Mouse (Mus musculus) central nervous system, embryonic 14 days (tissue): ENCODE results near the gene Mrps34. TPM values are rescaled to one million over a fixed set of nuclear protein-coding genes. Genes with fewer than 3 reads are reported as not detected.

Experiments
- polyA plus RNA-seq: library from polyadenylated mRNA; depleted of rRNA; stranded (reverse); fragments of >200 nt; gene quantifications from 2 replicates; pipeline ENCODE4 v1.2.3, GENCODE M21; 2012; rRNA removed

The Mrps34 gene
- 107 and 108 TPM in 2 replicates for polyA plus RNA-seq

DNA sequence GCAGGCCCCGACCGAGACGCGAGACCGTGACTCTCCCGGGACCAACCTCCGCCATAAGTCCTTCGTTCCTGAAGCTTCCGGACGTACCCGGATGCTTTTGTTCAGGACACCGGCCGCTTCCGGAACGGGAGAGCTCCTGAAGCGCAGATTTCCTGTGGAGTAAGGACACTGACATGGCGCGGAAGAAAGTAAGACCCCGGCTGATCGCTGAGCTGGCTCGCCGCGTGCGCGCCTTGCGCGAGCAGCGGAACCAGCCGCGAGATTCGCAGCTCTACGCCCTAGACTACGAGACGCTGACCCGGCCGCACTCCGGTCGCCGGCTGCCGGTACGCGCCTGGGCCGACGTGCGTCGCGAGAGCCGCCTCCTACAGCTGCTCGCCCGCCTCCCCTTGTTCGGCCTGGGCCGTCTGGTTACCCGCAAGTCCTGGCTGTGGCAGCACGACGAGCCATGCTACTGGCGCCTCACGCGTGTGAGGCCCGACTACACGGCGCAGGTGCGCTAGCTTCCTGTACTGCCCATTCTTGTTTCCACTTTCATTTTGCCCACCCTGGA, at the start of gene Mrps34, which contains the start of gene Eme2:
Gene Mrps34 (plus strand): TSS at position 122 of the 553 bp plus-strand sequence.
Gene Eme2 (minus strand): TSS at position 93 of the 553 bp plus-strand sequence.

DNA sequence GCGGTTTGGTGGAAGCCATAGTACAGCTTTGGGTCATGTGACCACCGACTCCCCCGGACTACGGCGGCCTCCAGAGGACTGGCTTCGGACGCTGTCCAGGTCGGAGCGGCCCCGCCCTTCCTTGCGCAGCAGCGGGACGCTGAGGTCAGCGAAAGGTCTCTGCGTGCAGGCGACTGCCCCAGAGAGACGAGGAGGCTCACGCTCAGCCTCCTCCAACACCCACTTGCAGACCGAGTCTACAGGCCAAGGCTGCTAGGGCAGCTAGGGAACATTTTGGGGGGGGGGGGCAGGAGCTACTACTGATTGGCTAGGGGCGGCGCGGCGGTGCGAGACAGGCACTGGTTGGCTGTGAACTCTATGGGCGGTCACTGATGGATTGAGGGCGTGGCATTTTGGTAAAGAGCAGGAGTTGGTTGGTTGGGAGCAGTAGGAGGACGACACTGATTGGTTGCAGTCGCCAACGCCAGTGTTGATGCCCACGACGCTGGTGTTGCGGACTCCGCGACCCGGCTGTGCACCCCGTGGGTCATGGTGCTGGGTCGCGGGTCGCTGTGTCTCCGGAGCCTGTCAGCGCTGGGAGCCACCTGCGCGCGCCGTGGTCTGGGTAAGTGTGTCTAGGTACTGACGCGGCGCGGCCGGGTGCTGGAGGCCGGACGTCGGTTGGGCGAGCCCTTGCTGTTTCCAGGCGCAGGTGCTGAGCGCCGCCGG, 44.7 kb upstream of the Mrps34 start, which contains the start of gene Fahd1:
Gene Fahd1 (minus strand): TSS at position 300 of the 708 bp plus-strand sequence.

DNA sequence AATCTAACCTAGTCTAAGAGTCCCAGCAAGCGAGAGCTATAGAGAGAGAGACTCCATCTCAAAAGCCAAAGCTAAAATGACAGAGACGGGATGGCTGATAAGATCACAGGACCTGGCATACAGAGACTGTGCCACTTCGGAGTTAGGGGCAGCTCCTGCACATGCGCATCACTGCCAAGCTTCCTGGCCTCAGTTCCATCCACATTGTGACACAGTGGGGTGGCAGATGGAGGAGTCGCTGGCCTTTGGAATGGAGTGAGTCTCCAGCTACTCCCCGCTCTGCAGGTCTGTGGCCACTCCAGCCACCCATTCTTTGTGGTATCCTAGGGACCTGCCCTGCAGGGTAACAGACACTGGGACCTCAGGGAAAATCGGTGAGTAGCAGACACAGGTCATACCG, 29.1 kb upstream of the Mrps34 start, which contains the start of gene Igfals:
Gene Igfals (plus strand): TSS at position 222 of the 400 bp plus-strand sequence.

DNA sequence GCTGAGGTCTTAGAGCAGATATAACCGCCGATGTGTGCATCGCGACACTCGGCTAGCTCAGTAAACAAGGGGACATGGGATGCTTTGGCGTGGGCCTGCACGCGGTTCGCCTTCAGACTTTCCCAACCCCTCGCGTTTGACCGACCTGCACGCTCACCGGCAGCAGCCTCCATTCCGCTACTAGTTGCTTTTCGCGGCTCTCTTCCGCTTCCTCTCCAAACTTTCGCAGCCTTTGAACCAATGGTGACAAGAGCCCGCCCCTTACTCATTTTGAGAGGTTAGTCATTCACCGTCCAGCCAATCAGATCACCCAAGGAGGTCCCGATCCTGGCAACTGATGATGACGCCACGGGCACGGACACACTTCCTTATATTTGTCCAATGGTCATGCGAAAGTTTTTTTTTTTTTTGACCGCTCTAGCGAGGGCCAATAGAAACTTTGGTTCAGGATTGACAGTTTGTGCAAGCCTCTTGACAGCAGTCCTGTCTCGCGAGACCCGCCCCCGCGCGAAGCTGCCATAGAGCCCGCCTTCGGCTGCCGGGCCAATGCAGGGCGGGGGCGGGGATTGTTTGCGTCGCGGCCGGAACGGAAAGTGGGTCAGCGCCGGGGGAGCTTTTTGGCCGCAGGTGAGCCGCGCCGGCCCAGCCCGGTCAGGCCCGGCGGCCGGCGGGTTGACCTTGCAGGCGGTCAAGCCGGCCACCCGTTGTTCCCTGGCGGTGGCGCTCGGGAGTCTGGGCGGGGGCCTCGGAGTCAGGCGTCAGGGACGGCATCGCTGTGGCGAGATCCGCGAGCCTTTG, 8.6 kb upstream of the Mrps34 start, which contains the start of the genes Nubp2 and Spsb3:
Gene Nubp2 (minus strand): TSS at position 216 of the 798 bp plus-strand sequence.
Gene Spsb3 (plus strand): TSS at position 510 of the 798 bp plus-strand sequence.

DNA sequence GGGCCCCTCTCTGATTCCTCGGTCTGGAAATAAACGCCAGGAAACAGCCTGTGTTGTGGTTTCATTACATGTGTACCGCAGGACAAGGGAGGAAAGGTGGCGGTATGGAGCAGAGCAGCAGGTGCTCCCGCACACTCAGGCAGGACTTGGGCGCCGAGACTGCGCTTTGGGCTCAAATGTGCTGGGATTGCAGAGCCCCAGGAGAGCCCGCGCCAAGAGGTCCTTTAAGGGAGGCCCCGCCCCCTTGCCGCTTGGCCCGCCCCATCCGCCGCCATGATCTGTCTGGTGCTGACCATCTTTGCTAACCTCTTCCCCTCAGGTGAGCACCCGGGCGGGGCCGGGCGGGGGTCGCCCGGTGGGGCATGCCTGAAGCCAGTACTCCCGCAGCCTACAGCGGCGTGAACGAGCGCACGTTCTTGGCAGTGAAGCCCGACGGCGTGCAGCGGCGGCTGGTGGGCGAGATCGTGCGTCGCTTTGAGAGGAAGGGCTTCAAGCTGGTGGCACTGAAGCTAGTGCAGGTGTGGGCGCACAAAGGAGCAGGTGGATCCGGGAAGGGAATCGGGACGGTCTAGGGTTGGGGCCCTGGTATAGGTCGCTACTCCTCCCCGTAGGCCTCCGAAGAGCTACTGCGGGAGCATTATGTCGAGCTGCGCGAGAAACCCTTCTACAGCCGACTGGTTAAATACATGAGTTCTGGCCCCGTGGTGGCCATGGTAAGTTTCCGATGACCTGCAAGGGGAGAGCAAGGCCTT, 1.5 kb downstream of the Mrps34 start, which contains the start of gene Nme3:
Gene Nme3 (plus strand): TSS at position 260 of the 752 bp plus-strand sequence.

DNA sequence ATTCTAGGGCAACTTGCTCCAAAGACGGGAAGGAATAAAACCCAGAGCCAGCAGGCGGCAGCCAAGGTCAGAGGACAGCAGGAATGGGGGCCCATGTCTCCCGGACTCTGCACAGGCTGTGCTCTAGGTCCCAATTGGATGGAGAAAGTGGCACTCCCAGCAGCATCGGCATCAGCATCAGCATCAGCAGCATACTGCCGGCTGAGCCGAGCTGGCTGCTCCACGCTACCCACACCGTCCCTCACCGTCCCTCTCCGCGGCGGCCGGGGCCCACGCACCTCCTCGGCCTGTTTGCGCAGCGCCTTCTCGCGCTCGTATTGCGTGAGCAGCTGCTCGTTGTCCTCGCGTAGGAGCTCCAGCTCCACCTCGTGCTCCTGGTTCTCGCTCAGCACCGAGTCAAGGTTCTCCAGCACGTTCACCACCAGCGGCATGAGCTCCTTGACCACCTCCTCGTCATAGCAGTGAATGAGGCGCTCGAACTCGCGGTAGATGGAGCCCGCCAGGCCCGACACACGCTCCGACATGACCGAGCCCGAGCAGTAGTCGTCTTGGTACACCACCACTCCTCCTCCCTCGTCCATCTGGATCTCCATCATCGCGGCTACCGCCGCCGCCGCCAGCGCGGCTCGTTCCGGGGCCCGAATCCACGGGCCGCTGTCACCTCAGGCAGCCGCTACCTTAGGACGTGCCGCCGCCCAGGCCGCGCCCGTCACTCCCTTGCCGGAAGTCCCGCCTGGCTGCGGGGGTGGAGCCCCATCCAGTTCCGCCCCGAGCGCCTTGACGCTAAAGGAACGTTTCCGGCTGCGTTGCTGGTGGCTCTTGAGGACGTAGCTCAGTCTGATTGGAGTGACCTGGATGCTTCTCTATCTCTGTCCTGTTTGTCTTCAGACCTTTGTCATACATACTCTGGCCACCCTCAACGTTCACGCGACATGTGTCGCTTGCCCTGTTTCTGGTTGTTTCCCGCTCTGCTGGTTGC, 41.6 kb downstream of the Mrps34 start, which contains the start of gene Mapk8ip3:
Gene Mapk8ip3 (minus strand): TSS at position 719 of the 979 bp plus-strand sequence.

Other genes with a start within 250 kb of the Mrps34 start
- gene Slc9a3r2, start 244.8 kb upstream of the Mrps34 start, polyA plus RNA-seq, result 27.3 and 36.1 TPM in 2 replicates
- gene Npw, start 236.7 kb upstream of the Mrps34 start, polyA plus RNA-seq, result 0.16 and 0.29 TPM in 2 replicates
- 85.5 and 87.5 TPM in 2 replicates for gene Zfp598, start 225.4 kb upstream of the Mrps34 start, polyA plus RNA-seq
- 58.6 and 60.6 TPM in 2 replicates for gene Syngr3, start 205.2 kb upstream of the Mrps34 start, polyA plus RNA-seq
- 31.7 and 33.2 TPM in 2 replicates for gene Gfer, start 199.0 kb upstream of the Mrps34 start, polyA plus RNA-seq
- 9.5 and 9.7 TPM in 2 replicates for gene Noxo1, start 198.9 kb upstream of the Mrps34 start, polyA plus RNA-seq
- 71.6 and 77.7 TPM in 2 replicates for gene Tbl3, start 187.5 kb upstream of the Mrps34 start, polyA plus RNA-seq
- gene Rnf151, start 177.1 kb upstream of the Mrps34 start, polyA plus RNA-seq, result 0.36 TPM in 2 replicates
- gene Rps2, start 177.0 kb upstream of the Mrps34 start, polyA plus RNA-seq, result 1,943 and 2,057 TPM in 2 replicates
- 219 and 243 TPM in 2 replicates for gene Ndufb10, start 170.6 kb upstream of the Mrps34 start, polyA plus RNA-seq
- gene Rpl3l, start 167.3 kb upstream of the Mrps34 start, polyA plus RNA-seq, result 0.08 and 0.10 TPM in 2 replicates
- 36.8 and 38.8 TPM in 2 replicates for gene Msrb1, start 158.5 kb upstream of the Mrps34 start, polyA plus RNA-seq
- 0.28 and 1.5 TPM in 2 replicates for gene Hs3st6, start 142.1 kb upstream of the Mrps34 start, polyA plus RNA-seq
- gene Meiob, start 90.8 kb upstream of the Mrps34 start, polyA plus RNA-seq, result not detected in 2 replicates
- 34.3 and 35.3 TPM in 2 replicates for gene Hagh, start 55.0 kb upstream of the Mrps34 start, polyA plus RNA-seq
- gene Fahd1, start 44.8 kb upstream of the Mrps34 start, polyA plus RNA-seq, result 16.0 and 16.6 TPM in 2 replicates
- gene Igfals, start 29.1 kb upstream of the Mrps34 start, polyA plus RNA-seq, result 0.05 and 0.13 TPM in 2 replicates
- gene Nubp2, start 8.8 kb upstream of the Mrps34 start, polyA plus RNA-seq, result 32.7 and 32.9 TPM in 2 replicates
- gene Spsb3, start 8.5 kb upstream of the Mrps34 start, polyA plus RNA-seq, result 79.6 and 81.9 TPM in 2 replicates
- 39.1 and 48.1 TPM in 2 replicates for gene Eme2, start within 50 bp of the Mrps34 start, polyA plus RNA-seq
- gene Nme3, start 1.4 kb downstream of the Mrps34 start, polyA plus RNA-seq, result 77.0 and 84.1 TPM in 2 replicates
- 193 and 206 TPM in 2 replicates for gene Mapk8ip3, start 41.9 kb downstream of the Mrps34 start, polyA plus RNA-seq
- gene Jpt2, start 65.6 kb downstream of the Mrps34 start, polyA plus RNA-seq, result 72.1 and 74.9 TPM in 2 replicates
- 31.5 and 32.5 TPM in 2 replicates for gene Cramp1l, start 120.7 kb downstream of the Mrps34 start, polyA plus RNA-seq
- gene Ift140, start 121.0 kb downstream of the Mrps34 start, polyA plus RNA-seq, result 21.0 and 22.9 TPM in 2 replicates
- 7.2 and 7.5 TPM in 2 replicates for gene Tmem204, start 188.5 kb downstream of the Mrps34 start, polyA plus RNA-seq
- 35.8 and 39.1 TPM in 2 replicates for gene Telo2, start 220.9 kb downstream of the Mrps34 start, polyA plus RNA-seq
- gene Ptx4, start 225.6 kb downstream of the Mrps34 start, polyA plus RNA-seq, result 0.21 TPM in 1 of 2 replicates, not detected in the other
- gene Clcn7, start 238.3 kb downstream of the Mrps34 start, polyA plus RNA-seq, result 37.8 and 40.8 TPM in 2 replicates